Mouse (Mus musculus) c-Kit-positive CD71-positive TER-119-negative erythroid progenitor cells, embryonic 14.5 days (primary cell): ENCODE measurements around the gene Tmem102.

ENCODE experiments used
- DNase-seq: peaks from one replicate; pipeline ENCODE4 v3.0.0-alpha.2; 2013; ENCODE audit warnings: low read depth

Tmem102 gene

GRCm38 (mm10) chr11:69787306-69787705, 18.1 kb downstream of the Tmem102 start:
- DNase-seq = no peak

DNA sequence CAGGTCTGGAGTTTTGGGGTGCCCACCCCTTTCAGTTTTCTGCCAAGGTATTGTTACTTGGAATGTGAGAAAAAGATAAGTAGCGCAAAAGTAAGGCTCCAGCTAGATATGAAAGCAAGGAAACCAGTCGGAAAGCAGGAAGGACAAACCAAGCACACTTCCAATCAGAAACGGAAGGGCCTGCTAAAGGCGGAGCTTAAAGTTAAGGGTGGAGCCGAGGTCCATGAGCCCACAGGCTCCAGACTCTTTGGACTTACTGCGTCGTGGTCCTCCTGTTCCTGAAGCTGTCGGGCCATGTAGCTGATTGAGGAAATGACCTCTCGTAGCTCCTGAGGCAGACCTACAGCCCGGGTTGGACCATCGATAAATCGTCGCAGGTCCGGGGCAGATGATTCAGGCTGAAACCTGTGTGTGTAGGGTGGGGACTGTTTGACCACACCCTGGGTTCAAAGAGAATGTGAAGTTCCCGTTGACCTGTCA, 20.6 kb downstream of the Tmem102 start:
- DNase-seq = peak; percentile 72

- DNase-seq = no peak
Observed at GRCm38 (mm10) chr11:69781828-69782227, 23.6 kb downstream of the Tmem102 start.

- DNase-seq = no peak
Observed at GRCm38 (mm10) chr11:69778985-69779384, 26.4 kb downstream of the Tmem102 start.

DNA sequence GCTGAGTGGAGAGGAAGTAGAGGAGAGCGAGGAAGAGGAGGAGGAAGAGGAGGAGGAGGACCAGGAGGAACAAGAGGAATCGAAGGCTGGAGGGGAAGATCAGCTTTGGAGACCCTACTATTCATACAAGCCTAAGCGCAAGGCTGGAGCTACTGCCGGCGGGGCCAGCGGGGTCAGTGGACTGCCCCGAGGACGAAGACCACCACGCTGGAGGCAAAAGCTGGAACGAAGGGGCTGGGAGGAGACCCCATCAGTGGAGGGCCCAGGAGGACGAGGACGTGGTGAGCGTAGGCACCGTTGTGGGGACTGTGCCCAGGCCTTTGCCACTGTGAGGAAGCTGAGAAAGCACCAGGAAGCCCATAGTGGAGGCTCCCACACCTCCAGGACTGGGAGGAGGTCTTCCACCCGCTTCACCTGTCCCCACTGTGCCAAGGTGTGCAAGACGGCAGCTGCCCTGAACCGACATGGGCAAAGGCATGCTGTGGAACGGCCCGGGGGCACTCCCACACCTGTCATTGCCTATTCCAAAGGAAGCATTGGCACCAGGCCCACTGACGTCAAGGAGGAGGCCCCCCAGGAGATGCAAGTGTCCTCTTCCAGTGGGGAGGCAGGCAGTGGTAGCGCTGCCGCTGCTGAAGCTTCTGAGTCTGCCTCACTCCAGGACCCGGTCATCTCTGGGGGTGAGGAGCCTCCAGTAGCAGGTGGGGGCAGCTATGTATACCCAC, 27.0 kb downstream of the Tmem102 start:
- no peak for DNase-seq

DNA sequence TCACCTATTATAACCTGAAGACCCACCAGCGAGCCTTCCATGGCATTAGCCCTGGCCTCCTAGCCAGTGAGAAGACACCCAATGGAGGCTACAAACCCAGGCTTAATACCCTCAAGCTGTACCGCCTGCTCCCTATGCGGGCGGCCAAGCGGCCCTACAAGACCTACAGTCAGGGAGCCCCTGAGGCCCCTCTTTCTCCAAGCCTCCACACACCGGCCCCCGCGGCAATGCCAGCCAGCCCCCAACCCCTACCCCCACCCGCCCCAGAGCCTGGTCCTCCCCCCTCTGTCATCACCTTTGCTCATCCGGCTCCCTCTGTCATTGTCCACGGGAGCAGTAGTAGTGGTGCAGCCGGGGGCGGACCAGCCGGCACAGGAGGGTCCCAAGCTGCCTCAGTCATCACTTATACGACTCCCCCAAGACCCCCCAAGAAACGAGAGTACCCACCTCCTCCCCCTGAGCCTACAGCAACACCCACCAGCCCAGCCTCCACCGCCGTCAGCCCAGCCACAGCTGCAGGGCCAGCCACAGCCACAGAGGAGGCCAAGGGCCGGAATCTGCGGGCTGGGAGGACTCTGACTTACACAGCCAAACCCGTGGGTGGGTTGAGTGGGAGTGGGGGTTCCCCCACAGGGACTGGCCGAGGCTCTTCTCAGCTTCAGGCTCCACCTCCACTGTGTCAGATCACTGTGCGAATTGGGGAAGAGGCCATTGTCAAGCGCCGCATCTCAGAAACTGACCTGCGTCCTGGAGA, 27.7 kb downstream of the Tmem102 start:
- DNase-seq = no peak

- DNase-seq = no peak
Observed at GRCm38 (mm10) chr11:69776488-69776887, 28.9 kb downstream of the Tmem102 start.

DNA sequence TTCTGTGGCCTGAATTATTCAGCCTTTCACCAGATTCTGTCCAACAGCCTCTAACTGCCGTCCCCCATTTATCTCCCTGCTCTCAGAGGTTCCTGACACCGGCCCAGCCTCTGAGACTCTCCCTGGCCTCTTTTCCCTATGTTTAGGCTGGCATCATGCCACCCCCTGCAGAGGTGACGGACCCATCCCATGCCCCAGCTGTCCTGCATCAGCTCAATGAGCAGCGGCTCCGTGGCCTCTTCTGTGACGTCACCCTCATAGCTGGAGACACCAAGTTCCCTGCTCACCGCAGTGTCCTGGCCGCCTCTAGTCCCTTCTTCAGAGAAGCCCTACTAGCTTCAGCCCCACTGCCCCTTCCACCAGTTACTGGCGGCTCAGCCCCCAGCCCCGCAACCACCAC, 29.7 kb downstream of the Tmem102 start:
- DNase-seq = no peak

GRCm38 (mm10) chr11:69774961-69775360, 30.5 kb downstream of the Tmem102 start:
- no peak for DNase-seq

GRCm38 (mm10) chr11:69767625-69767909, 37.9 kb downstream of the Tmem102 start:
- DNase-seq = no peak

DNA sequence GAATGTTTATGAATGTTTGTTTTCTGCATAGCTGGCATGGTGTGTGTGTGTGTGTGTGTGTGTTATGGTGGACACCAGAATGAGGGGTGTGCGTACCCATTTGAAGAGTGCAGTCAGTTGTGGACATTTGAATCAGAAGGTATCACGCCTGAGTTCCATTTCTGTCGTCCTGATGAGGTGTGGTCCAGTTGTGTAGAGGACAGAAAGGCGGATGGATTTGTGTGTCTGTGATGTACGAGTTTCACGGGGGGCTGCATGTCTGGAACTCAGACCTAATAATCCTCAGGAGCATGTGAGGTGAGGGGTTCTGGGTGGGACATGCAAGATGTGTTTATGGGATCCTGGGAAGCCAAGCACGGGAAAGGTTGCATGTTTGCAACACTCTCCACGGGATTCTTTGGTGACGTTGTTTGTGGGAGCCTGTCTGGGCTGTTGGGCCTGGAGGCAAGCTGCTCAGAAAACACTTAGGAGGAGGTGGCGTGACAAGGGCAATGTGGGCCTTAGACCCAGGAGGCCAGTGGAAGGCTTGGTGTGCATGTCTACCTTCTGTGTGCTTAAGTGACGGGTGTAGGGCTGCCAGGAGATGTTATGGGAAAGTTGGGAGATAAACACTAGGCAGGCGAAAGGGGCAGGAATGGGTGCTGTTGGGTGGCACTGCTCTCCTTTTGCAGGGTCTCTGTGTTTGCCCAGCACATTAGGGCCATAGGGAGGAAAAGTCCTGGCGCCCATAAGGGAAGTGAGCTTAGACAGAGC, 38.4 kb downstream of the Tmem102 start:
- no peak for DNase-seq

DNA sequence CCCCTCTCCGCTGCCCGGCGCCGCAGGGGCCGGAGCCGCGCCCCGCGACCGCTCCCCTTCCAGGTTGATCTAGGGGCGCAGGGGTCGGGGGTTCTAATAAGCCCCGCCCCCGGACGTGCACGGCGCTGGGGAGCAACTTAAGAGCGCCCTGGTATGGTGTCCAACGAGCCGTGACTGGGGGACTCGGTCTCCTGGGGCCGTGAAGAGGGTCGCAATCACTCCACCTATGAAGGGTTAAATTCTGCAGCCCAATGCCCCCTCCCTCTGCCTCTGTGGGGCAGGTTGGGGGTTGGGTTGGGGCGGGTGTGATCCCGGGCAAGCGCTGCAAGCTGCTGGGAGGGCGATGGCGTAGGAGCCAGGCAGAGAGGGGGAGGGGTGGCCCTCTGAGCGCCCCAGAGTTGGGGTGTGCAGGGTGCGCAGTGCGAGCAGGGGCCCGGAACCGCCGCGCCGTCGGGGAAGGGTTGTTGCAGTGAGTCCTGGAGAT, 39.3 kb downstream of the Tmem102 start:
- peak; percentile 45 for DNase-seq

DNA sequence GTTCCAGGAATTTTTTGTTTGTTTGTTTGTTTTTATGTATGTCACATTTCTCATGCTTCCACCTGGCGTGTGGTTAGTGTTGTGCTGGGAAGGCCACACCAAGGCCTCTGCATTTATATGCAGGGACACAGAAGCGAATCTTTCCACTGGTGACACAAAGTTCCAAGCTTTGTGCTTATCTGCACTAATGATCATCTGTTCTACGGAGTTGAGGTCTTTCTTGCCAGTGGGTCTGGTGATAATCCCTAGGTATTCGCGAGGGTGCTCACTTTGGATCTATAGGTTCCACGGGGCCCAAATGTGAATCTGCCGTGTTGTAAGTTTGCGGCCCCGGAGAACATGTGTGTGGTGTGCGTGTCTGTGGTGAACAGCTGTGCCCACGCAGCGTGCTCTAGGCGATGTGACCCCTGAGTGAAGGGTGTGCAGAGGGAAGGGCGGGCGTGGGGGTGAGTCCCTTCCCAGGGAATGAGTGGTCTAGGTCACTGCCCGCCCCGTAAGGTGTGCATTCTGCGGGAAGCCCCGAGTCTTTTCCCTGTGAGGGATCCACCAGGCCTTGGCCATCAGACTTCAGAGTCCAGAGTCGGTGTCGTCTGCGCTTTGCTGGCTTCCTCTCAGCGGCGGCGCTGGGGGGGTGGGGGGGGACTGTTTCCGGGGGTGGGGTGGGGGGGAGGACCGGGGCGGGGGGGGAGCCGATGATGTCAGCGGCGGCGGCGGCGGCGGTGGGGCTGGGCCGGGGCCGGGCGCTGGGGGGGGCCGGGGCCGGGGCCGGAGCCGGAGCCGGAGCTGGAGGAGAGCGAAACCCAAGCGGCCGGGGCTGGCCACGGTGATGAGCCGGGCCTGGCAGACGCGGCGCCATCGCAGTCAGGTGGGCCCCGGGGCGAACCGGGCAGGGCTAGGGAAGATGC, 40.0 kb downstream of the Tmem102 start, which contains the start of gene Zbtb4:
Gene Zbtb4, plus strand, starts transcription at position 692 of the 905 bp plus-strand sequence.
- DNase-seq = no peak

- no peak for DNase-seq
Observed at GRCm38 (mm10) chr11:69763551-69763950, 41.9 kb downstream of the Tmem102 start.

- no peak for DNase-seq
Observed at GRCm38 (mm10) chr11:69761868-69762267, 43.6 kb downstream of the Tmem102 start, which contains the start of gene Slc35g3. TSS of gene Slc35g3 (minus strand) at chr11:69761968.

DNA sequence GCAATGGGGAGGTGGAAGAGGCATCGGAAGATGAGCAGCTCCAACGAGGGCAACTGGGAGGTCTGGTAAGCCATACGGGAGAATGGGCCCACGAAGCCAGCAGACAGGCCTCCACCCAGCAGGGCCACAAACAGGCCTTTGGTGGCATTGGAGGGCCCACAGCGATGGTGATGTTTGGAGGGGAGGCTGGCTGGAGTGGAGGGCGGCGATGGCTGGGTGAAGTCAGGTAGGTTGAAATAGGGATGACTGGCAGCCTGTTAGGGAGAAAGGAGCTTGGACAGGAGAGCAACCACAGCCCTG, 44.6 kb downstream of the Tmem102 start:
- no peak for DNase-seq

GRCm38 (mm10) chr11:69760160-69760900, 45.1 kb downstream of the Tmem102 start:
- no peak for DNase-seq

DNA sequence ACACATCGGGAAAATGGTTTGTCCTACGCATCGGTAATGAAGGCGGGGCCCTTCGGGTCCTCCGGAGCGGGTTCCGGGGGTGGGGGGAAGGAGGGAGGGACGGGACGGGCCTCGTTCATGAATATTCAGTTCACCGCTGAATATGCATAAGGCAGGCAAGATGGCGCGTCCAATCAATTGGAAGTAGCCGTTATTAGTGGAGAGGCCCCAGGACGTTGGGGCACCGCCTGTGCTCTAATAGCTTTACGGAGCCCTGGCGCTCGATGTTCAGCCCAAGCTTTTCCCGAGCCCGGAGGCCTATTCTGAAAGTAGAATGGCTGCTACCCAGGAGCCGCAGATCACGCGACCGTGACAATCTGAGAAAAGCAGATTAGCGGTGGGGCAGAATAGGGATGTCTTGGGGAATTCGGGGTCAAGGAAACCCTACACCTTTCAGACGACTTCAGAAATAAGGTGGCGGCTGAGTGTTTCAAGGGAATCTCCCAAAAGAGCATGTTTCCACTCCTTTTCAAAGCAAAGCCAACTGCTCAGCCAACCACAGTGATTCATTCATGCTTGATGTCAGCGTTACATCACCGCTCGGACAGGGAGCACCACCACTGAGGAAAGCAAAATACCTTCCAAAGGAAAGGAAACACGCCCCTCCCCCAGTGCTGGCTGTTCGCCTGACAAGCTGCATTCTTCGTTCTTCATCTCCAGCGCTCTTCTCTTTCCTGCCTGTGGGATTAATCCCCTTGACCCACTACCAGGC, 46.3 kb downstream of the Tmem102 start:
- peak; percentile 53 for DNase-seq

- peak; percentile 91 for DNase-seq
Observed at GRCm38 (mm10) chr11:69758478-69758970, 46.9 kb downstream of the Tmem102 start, which contains the start of gene Polr2a. TSS of gene Polr2a (minus strand) at chr11:69758637.

- peak; percentile 89 for DNase-seq
Observed at GRCm38 (mm10) chr11:69758090-69758456, 47.4 kb downstream of the Tmem102 start.
